Mouse (Mus musculus): Measurements from ENCODE around the gene Fam167b.

GRCm38 (mm10) chr4:129618031-129618430, 39.7 kb upstream of the Fam167b start:
- no peak for TF ChIP-seq POLR2A (IDR thresholded peaks at IDR 0.05; ENCODE audit: control insufficient read depth, low read depth, low read length)
- TF ChIP-seq CTCF (IDR thresholded peaks at IDR 0.05; ENCODE audit: control insufficient read depth, insufficient read depth, insufficient replicate concordance, low read depth, low read length), result no peak

Measured in testis, adult 2 months (tissue).